Mouse (Mus musculus) lung, adult 18-20 months (tissue): Measurements from ENCODE around the gene Mrpl42.

Source experiments
- DNase-seq, 2 experiments: peaks; one replicate each; pipeline ENCODE4 v3.0.0; 2022; ENCODE audit warnings: mixed read lengths in 2 of 2

Gene Mrpl42

DNA sequence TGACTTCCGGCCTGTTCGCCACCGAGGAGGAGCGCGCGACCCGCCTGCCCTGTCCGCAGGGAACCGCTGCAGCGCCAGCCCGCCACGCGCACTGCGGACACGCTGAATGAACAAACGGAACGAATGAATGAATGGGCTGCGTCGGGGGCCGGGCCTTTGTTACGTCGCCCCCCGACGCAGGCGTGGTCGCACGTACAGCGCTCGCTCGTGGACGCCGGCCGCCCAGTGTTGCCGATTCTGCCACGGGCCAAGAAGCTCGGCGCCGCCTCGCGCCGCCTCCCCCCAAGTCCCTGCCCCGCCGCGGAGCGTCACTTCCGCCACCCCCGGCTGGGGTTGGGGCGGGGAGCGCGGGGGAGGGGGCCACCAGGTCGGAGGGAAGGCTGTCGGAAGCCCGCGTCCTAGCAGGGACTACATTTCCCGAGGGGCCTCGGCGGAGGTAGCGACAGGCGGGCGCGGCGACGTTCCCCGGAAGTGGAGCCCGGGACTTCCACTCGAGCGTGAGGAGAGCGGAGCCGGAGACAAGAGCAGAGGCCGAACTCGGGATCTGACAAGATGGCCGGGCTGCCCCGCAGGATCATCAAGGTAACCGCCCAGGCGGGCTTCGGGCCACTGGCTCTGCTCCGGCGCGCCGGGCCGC, 13.0 kb upstream of the Mrpl42 start, which contains the start of gene Ube2n:
Ube2n (plus strand) TSS at position 490 of the 637 bp plus-strand sequence.
- DNase-seq: peak; percentile 98

DNA sequence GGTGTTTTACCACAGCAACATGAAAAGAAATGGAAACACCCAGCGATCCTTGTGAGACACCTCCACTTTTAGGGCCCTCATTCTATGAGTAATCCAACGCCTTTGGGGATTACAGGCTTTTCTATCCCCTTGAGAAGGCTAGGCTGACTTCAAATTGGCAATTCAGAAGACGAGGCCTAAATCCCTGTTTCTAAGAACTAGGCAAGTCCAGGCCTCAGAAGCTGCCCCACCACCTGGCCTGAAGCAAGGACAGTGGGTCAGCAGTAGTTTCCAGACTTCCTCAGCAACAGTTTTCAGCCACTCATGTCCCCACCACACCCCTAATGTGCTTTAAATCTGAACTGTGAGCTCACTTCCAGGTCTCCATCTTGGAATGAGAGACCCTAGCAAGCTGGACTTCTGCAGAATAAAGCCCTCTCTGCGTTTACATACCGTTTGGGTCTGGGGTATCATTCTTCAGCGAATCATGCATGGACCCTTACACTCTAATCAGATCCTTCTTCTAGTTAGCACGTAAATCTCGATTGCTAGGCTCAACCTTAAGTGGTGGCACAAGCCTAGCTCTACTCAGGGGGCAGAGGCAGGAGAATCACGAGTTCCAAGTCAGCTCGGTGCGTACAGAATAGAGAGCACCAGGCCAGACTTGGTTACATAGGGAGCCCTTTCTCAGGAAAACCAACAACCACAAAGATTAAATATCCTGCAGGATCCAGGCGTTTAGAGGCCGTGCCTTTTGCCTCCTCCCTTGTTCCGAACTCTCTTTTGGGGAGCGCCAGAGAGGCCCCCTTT, 12.2 kb upstream of the Mrpl42 start:
- no peak for DNase-seq

DNA sequence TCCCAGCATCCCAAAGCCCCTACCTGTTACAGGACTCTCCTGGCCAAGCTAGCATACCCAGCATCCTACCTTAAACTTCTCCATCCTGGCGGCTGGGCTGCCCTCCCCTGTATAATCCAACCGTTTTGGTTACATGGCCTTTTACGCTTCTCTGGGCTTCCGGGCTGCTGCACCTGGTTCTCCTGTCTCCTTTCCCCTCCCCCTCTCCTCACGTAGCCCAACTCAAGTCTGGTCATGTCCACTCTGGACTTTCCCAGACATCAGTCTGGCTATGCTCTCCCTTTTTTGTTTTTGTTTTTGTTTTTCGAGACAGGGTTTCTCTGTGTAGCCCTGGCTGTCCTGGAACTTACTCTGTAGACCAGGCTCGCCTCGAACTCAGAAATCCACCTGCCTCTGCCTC, 10.9 kb upstream of the Mrpl42 start:
- no peak for DNase-seq

DNA sequence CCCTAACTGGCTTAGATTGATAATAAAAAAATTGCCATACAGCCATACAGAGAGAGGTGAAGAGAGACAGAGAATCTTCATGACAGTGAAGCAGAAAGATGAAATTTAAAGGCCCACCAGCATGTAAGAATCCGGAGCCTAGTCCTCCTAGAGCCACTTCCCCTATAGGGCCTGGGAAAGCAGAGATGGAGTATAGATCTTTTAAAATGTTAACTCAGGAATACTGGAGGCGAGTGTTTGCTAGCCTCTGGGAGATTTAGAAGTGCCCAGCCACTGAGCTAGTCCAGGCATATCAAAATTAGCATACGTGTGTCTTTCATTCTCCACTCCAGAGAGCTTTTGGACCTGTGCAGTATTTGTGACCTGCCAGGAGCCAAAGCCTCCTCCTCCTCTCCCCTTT, 7.5 kb upstream of the Mrpl42 start:
- DNase-seq: no peak

DNA sequence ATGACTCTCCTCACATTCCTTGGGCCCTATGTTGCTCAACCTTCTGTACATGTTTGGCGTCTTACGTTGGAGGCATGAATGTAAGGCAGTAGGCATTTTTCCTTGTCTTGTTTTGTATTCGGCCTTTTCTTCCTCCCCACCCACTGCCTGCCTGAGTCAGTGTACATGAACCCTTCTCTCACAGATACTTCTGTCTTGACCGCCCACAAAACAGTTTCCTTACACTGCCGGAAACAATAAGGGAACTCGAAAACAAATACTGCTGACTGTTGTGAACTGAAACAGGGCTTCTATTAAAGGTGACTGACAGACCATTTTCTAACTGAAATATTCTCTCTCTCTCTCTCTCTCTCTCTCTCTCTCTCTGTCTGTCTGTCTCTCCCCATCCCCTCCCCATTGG, 7.1 kb upstream of the Mrpl42 start:
- no peak for DNase-seq

DNA sequence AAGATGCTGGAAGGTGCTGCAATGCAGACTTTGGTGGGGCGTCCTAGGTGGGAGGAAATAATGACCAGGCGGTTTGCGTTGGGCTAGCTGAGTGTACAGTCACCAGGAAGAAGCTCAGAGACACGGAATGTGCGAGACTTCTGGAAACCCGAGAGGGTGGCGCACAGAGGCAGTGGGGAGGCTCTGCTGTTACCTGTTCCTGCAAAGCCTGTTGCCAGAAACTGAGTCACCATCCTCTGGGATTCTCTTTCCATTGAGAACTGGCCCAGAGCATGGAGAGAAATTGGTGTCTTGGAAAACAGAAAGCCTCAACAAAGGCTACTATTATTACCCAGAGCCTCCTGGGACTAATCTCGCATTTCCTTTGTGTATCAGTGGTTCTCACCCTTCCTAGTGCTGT, 6.4 kb upstream of the Mrpl42 start:
- no peak for DNase-seq

DNA sequence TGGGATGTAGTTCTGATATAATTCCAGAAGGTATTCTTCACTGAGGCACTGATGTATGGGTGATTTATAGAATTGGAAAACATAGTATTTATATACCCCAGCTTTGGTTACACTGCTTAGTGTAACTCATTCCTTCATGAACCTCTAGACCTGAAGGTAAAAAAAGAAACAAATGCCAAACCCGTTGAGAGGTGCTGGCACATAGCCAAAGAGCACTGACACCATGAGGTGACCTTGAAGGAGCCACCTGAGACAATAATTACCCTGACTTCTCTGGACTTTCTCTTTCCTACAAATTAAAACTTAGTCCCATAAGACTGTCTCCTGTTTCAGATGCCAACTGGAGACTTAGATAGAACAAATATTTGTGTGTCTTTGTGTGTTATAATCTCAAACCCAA, 2.6 kb upstream of the Mrpl42 start:
- DNase-seq: no peak

DNA sequence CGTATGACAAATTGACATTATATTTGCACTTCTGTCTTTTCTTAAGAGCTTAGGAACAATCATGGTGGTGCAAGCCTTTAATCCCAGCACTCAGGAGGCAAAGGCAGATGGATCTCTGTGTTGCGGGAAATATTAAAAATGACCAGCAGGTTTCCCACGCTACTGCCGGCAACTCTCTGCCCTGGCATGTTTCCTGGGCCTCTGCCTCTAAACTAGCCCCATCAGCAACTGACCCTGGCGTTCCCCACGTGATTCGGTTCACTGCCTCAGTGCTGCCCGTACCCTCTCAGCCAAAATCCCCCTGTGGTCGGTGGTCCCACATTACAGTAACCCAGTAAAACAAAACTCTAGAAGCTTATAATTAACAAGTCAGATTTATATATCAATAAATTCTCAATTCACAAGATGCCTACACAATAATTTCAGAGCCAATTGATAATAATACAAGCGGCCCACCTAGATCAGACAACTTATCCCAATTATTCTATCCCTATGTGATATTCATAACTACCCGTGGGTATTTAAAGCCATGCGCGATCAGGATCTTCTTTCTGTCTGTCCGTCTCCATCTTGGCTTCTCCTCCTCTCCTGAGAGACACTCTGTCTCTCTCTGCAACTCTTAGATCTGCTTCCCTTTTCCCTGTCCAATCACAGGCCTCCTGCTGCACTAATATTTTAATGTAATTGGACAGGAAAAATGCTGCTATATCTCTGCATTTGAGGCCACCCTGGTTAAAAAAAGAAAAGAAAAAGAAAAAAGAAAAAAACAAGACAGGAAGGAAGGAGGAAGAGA, 1.9 kb upstream of the Mrpl42 start:
- no peak for DNase-seq

DNA sequence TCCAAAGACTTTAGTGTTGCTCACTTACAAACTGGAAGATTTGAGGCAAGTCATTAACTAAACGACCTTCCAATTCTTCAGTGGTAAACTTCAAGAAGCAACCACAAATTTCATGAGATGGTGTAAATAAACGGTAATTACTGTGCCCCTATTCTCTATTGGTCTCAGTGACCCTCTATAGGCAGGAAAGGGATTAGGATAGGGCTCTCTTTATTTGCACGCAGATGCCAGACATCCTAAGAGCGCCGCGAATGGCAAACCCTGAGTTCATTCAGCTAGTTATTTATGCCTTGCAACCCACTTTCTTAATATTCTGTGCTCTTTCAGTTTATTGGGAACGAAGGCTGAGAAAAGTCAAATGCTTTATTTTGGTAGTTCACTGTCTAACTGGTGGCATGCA, 707 bp downstream of the Mrpl42 start:
- DNase-seq: no peak

DNA sequence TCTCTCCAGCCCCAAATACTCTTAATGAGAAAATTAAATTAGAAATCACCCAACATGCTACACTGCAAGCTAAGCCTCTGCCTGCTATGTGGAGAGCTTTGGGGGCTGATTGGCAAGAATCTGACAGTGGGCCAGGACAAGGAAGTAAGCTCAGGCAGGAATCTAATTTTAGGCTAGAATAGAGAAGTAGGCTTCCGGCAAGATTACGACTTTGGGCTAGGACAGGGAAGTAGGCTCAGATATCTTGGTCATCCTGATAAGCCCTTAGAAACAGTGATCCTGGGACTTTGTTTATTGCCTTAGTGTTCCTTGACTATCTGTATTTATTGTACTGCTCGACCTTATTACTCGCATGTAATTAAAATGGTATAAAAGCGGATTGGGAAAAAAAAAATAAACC, 7.5 kb downstream of the Mrpl42 start:
- DNase-seq: no peak

DNA sequence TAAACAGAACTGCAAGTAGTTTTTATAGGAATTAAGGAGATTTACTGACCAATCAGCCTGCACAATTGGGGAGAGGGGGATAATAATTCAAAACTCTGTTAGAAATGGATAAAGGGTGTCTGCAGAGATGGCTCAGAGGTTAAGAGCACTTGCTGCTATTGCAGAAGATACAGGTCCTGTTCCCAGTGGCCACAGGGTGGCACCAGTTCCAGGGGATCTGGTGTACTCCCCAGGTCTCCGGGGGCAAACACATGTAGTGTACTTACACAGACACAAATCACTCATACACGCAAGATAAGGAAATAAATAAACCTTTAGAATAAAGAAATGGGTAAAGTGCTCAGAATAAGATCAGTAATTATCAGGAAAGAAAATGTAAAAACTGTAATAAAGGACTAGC, 12.1 kb downstream of the Mrpl42 start:
- peak in 1 of 2 experiments; percentile 15 for DNase-seq

DNA sequence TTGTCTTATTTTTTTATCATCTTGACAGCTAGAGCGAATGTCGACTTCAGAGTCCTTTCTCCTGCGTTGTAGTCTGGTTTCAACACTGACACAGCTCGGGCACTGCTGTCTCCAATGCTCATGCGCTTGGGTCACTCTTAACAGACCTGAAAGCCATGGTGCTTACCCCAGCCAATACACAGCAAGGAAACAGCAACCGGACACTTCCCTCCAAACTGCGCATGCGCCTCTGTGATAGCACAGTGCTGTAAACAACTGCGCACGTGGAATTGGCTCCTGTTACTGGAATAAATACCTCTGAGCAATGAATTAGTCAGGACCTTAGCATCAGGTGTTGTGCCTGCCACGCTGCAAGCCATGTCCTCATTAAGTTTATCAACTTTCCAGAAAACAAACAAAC, 24.2 kb downstream of the Mrpl42 start:
- no peak for DNase-seq

DNA sequence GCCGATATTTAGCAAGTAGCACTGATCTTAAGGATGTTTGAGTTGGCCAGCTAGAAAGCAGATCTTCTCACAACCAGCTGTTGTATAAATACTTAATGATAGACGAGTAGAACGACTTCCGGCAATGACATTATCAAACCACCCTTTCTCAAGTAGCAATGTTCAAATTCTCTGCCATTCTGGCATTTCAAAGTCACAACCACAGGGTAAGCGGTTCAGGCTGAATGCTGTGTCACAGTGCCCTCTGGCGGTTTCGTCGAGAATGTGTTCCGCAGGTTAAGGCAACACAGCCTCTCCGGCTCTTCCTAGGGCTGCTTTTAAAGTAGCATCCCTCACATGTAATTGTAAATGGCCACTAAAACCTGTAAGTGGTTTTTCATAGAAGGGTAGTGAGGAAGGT, 25.8 kb downstream of the Mrpl42 start:
- DNase-seq: peak; percentile 83 to 87

DNA sequence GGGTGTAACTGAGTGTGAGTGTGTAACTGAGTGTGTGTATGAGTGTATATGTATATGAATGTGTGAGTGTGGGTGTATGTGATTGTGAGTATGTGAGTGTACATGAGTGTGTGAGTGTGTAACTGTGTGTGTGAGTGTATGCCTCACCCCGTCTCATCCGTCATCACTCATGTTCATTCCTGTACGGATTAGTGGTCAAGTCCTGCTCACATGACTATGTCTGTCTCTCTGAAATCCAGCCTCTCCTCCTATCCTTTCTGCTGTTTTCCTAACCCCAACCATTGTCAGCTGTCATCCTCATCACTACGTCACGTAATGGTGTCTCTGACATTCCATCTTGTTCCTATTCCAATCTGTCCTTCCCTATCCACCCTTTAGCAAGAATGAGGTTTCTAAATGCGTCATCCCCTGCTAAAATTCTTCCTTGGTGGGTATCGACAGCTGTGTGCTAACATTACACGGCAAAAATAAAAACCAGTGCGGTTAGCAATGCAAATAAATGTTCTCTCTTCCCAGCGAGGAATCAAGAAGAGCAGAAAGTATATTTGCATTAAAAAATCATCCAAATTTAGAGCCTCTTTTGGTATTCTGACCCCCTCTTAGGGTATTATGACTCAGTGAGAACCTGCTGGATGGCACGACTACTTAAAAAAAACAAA, 29.7 kb downstream of the Mrpl42 start:
- DNase-seq: no peak

DNA sequence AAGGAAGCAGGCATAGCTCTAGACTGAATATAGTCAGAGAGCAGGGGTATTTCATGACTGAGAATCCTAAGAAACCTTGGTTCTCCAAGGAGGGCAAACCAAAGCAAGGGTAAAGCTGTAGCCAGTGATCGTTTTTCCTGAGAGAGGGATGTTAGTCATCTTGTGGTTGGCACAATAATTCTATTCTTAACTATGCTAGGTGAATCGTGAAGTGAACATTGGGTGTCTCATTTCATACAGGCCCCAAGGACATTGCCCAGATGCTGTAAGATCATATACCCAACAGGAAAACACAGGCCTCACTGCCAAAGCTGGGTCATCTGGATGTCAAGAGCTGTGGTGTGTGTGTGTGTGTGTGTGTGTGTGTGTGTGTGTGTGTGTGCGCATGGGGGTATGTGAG, 30.6 kb downstream of the Mrpl42 start:
- DNase-seq: no peak

DNA sequence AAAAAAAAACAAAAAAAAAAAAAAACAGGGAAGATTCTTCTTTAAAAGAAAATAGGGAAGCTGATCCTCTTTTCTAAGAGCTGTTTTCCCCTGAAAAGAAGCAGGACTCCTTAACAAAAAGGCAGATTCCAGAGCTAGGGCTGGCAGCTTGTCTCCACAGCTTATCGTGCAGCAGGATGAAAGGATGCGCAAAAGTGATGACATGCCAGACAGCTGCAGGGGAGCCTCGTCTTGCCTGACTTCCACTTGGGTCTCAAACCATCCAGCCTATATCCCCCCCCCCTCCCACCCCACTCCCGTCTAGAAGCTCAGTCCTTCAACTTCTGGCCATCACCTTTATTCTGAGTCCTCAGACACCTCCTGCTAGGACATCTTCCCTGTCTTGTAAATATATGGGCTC, 32.8 kb downstream of the Mrpl42 start:
- no peak for DNase-seq

DNA sequence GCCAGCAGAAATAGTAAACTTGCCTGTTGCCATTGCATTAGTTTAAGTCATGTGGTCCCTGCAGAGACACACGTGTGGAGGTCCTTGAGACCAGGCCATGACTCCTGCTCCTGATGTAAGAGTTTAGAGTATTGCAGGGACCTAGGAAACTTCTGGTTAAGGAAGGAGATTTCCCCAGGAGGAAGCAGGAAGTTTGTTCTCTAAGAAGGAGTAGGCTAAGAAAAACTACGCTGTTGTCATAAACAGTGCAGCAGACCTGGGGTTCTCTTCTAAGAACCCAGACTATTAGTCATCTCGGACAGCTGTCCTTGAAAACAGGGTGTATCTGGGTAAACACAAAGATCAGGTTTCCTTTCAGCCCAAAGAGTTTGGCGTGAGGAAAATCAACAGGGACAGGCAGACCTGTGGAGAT, 36.2 kb downstream of the Mrpl42 start:
- DNase-seq: peak in 1 of 2 experiments; percentile 57

DNA sequence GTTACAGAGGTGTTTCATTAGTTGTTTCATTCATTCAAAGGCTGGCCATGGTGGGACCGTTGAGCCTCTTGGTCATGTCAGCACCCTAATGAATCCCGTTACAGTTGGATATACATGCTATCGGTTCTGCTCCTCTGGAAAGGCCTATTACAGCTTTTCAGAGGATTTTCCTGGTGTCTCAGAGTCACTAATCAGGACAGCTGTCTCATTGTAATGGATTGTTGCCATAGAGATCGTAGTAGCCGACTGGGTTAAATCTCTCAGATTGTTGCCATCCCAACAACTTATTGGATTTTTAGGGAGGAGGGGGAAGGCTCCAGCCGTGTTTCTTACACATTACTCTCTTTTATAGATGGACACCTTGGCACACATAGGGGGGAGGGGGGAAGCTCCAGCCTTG, 37.2 kb downstream of the Mrpl42 start:
- no peak for DNase-seq

DNA sequence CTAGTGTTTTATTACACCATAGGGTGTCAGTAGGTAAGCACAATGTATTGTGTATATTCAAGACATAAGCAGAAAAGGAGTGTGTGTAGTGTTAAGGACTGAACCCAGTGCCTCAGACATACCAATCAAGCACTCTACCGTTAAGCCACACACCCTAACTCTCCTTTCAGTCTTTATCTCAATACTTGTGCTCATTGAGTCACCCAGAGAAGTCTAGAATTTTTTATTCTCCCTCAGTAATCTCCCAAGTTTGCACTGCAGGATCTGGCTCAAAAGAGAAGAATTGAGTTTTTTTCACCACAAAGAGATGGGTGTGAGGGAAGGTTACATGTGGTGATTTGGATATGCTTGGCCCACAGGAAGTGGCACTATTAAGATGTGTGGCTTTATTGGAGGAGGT, 39.5 kb downstream of the Mrpl42 start:
- DNase-seq: no peak

DNA sequence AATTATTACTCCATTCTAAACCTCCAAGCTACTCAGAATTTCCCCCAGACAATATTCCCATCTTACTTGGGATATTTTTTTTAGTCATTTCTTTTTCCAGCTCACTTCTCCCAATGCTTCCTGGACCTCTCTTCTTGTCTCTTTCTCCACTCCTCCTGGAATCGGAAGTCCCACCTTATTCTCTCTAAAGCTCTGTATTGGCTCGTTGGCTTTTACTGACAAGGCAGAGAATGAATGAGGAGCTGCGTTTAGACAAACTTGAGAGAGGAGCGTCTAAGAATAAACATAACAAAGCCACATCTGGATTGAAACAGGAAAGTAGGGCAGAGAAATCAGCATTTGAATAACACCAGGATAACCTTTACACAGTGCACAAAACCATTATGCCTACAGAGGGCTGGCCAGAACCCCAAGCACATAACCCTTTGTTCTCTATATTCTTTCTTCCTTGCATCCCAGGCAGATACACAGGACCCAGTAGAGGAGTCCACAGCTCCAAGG, 40.6 kb downstream of the Mrpl42 start:
- DNase-seq: no peak

DNA sequence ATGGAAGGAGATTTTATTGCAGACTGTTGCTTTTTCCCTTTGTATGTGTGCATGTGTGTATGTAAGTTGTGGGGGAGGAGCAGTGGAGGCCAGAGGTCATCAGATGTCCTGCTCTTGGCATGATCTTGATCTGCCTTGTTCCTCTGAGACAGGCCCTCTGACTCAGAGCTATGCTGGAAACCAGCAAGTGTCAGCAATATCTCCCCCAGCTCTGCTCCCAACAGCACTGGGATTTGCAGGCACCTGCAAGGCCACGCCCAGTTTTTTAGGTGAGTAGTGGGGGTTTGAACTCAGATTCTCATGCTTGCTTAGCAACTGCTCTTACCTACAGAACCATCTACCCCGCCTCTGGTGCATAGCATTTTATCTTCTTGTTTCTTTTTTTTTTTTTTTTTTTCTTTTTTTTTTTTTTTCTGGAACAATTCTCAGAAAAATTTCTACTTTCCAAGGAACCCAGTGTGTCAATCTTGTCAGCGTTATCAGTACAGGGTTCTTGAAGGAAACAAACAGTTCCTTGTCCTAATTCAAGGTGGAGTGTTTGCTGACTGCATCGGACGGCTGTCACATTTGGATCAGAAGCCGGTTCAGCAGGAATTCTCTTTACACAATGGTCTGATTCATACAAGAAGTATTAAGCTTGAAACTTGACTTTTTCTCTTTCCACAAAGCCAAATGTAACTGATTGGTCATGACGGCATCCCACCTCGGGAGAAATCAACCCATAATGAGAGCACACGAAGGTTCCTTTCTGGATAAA, 43.5 kb downstream of the Mrpl42 start:
- DNase-seq: peak; percentile 45 to 73

DNA sequence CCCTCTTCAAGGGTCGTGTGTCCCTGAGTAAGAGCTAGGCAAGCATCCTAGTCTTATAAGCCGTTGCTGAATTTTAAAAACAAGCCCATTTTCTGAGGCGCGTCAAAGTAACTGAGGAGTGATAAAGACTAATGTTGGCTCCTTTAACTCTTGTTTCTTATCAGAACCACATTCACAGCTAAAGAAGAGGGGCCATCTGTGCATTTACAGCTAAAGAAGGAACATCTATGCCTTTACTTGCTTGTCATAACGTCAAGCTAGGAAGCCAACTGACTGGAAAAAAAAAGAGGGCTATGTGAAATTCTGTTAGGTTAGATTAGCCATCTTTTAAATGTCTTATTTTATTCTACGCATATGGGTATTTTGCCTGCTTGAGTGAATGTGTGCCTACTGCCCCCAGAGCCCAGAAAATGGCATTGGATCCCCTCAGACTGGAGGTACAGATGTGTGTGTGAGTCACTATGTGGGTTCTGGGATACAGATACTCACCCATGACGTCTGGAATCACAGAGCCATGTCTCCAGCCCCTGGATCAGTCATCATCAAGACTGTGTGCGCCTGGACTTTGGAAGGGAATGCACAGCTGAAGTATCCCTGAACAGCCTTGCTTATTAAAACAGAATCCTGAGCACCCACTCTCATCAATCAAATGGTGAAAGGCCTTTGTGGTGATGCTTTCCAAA, 44.2 kb downstream of the Mrpl42 start:
- DNase-seq: no peak
